Mouse (Mus musculus) brain, embryonic 18.5 days (tissue): ENCODE measurements around the gene Sorbs1.

ENCODE experiments used
- DNase-seq: peaks from one replicate; pipeline ENCODE4 v3.0.0-alpha.2; 2012; ENCODE audit warnings: low read depth, low spot score

The Sorbs1 gene

GRCm38 (mm10) chr19:40268493-40268892 is 245.1 kb downstream of the Sorbs1 start:
- no peak for DNase-seq

- DNase-seq, result no peak
These were observed 246.2 kb downstream of the Sorbs1 start for GRCm38 (mm10) chr19:40267380-40267779.

GRCm38 (mm10) chr19:40259485-40259884 is 254.1 kb downstream of the Sorbs1 start:
- no peak for DNase-seq

GRCm38 (mm10) chr19:40257396-40257795 is 256.2 kb downstream of the Sorbs1 start:
- no peak for DNase-seq

- no peak for DNase-seq
These were observed 257.1 kb downstream of the Sorbs1 start for GRCm38 (mm10) chr19:40256376-40257050.

GRCm38 (mm10) chr19:40255561-40255960 is 258.0 kb downstream of the Sorbs1 start:
- no peak for DNase-seq

- no peak for DNase-seq
These were observed 258.8 kb downstream of the Sorbs1 start for GRCm38 (mm10) chr19:40254741-40255140.

- no peak for DNase-seq
These were observed 259.8 kb downstream of the Sorbs1 start for GRCm38 (mm10) chr19:40253768-40254167.

- DNase-seq, result no peak
These were observed 262.5 kb downstream of the Sorbs1 start for GRCm38 (mm10) chr19:40251115-40251514.

GRCm38 (mm10) chr19:40249352-40249751 is 264.2 kb downstream of the Sorbs1 start:
- no peak for DNase-seq

- no peak for DNase-seq
These were observed 265.1 kb downstream of the Sorbs1 start for GRCm38 (mm10) chr19:40248476-40248875.

- no peak for DNase-seq
These were observed 266.3 kb downstream of the Sorbs1 start for GRCm38 (mm10) chr19:40247268-40247666.

- DNase-seq, result no peak
These were observed 266.8 kb downstream of the Sorbs1 start for GRCm38 (mm10) chr19:40246646-40247267.
